Mouse (Mus musculus) liver, adult (tissue): ENCODE measurements around the gene Dpagt1.

Experiments
- GATA4 ChIP-seq: IDR thresholded peaks from 2 replicates; pipeline ENCODE4 v1.6.1; 2014; ENCODE audit warnings: mild to moderate bottlenecking, low read length; ENCODE audit not compliant: insufficient replicate concordance

The Dpagt1 gene

GRCm38 (mm10) chr9:44325768-44326370, at the start of gene Dpagt1:
Gene Dpagt1, plus strand, starts transcription at chr9:44326019.
- no peak for TF ChIP-seq GATA4

GRCm38 (mm10) chr9:44283183-44283582, 42.6 kb upstream of the Dpagt1 start:
- no peak for TF ChIP-seq GATA4

- no peak for TF ChIP-seq GATA4
These were observed 39.5 kb upstream of the Dpagt1 start for GRCm38 (mm10) chr9:44286256-44286850.

- no peak for TF ChIP-seq GATA4
These were observed 38.8 kb upstream of the Dpagt1 start for GRCm38 (mm10) chr9:44287003-44287400.

GRCm38 (mm10) chr9:44287401-44288075, 38.3 kb upstream of the Dpagt1 start:
- TF ChIP-seq GATA4 = no peak

- TF ChIP-seq GATA4 = no peak
These were observed 37.5 kb upstream of the Dpagt1 start, which contains the start of gene Abcg4 for GRCm38 (mm10) chr9:44288076-44288958. Gene Abcg4, minus strand, starts transcription at chr9:44288615.

GRCm38 (mm10) chr9:44288959-44289291, 36.9 kb upstream of the Dpagt1 start:
- TF ChIP-seq GATA4 = no peak

GRCm38 (mm10) chr9:44292490-44292889, 33.3 kb upstream of the Dpagt1 start:
- no peak for TF ChIP-seq GATA4

GRCm38 (mm10) chr9:44305466-44306079, 20.2 kb upstream of the Dpagt1 start, which contains the start of gene Hinfp:
Gene Hinfp, minus strand, starts transcription at chr9:44305671.
- no peak; the same call in 1 of the 2 replicates for TF ChIP-seq GATA4

GRCm38 (mm10) chr9:44306532-44306931, 19.3 kb upstream of the Dpagt1 start:
- TF ChIP-seq GATA4 = no peak

- no peak for TF ChIP-seq GATA4
These were observed 18.6 kb upstream of the Dpagt1 start for GRCm38 (mm10) chr9:44307248-44307647.

- TF ChIP-seq GATA4 = no peak
These were observed 16.1 kb upstream of the Dpagt1 start for GRCm38 (mm10) chr9:44309756-44310155.

GRCm38 (mm10) chr9:44310750-44311135, 15.1 kb upstream of the Dpagt1 start:
- TF ChIP-seq GATA4 = no peak

GRCm38 (mm10) chr9:44311136-44312134, 14.4 kb upstream of the Dpagt1 start:
- TF ChIP-seq GATA4 = no peak
